Mouse (Mus musculus): ENCODE results near the gene Ptprh. TPM values are rescaled to one million over a fixed set of nuclear protein-coding genes. Genes with fewer than 3 reads are reported as not detected.
A peak's percentile ranks its signal among the peaks of the same experiment; 100 is the strongest.

Ptprh gene
- total RNA-seq, 4 experiments from 2014 or later, result not detected

GRCm38 (mm10) chr7:4523205-4524130 is 80.4 kb downstream of the Ptprh start:
- DNase-seq (ENCODE audit: low spot score), result no peak

GRCm38 (mm10) chr7:4522292-4522691 is 81.5 kb downstream of the Ptprh start:
- peak; percentile 62 for DNase-seq (ENCODE audit: low spot score)

GRCm38 (mm10) chr7:4521231-4522003 is 82.4 kb downstream of the Ptprh start:
- no peak for DNase-seq (ENCODE audit: low spot score)

- DNase-seq (ENCODE audit: low spot score), result no peak
Measured at GRCm38 (mm10) chr7:4518487-4518886, 85.4 kb downstream of the Ptprh start.

GRCm38 (mm10) chr7:4516332-4517050 is 87.3 kb downstream of the Ptprh start, which contains the start of gene Tnnt1:
Gene Tnnt1 (minus strand): TSS chr7:4516382.
- no peak for DNase-seq (ENCODE audit: low spot score)

- no peak for DNase-seq (ENCODE audit: low spot score)
Measured at GRCm38 (mm10) chr7:4515853-4516252, 88.0 kb downstream of the Ptprh start.

- no peak for DNase-seq (ENCODE audit: low spot score)
Measured at GRCm38 (mm10) chr7:4513829-4514712, 89.8 kb downstream of the Ptprh start.

GRCm38 (mm10) chr7:4513236-4513635 is 90.6 kb downstream of the Ptprh start:
- no peak for DNase-seq (ENCODE audit: low spot score)

- DNase-seq (ENCODE audit: low spot score), result no peak
Measured at GRCm38 (mm10) chr7:4511489-4512224, 92.2 kb downstream of the Ptprh start.

GRCm38 (mm10) chr7:4509863-4510608 is 93.8 kb downstream of the Ptprh start:
- DNase-seq (ENCODE audit: low spot score), result peak; percentile 84

- DNase-seq (ENCODE audit: low spot score), result no peak
Measured at GRCm38 (mm10) chr7:4508739-4509116, 95.1 kb downstream of the Ptprh start.

- no peak for DNase-seq (ENCODE audit: low spot score)
Measured at GRCm38 (mm10) chr7:4508062-4508738, 95.6 kb downstream of the Ptprh start.

- DNase-seq (ENCODE audit: low spot score), result no peak
Measured at GRCm38 (mm10) chr7:4507220-4507619, 96.6 kb downstream of the Ptprh start.

- DNase-seq (ENCODE audit: low spot score), result no peak
Measured at GRCm38 (mm10) chr7:4504646-4505435, 99.0 kb downstream of the Ptprh start.

GRCm38 (mm10) chr7:4503858-4504257 is 100.0 kb downstream of the Ptprh start:
- DNase-seq (ENCODE audit: low spot score), result no peak

GRCm38 (mm10) chr7:4503100-4503499 is 100.7 kb downstream of the Ptprh start:
- DNase-seq (ENCODE audit: low spot score), result no peak

- peak; percentile 70 for DNase-seq (ENCODE audit: low spot score)
Measured at GRCm38 (mm10) chr7:4502421-4503090, 101.3 kb downstream of the Ptprh start.
